Mouse (Mus musculus): ENCODE results near the gene Btnl6.
"Not testable (repeated sequence)": the region's sequence is repeated elsewhere in the genome, so short reads cannot be mapped to it uniquely, and the experiment has no call there.

Btnl6 gene

DNA sequence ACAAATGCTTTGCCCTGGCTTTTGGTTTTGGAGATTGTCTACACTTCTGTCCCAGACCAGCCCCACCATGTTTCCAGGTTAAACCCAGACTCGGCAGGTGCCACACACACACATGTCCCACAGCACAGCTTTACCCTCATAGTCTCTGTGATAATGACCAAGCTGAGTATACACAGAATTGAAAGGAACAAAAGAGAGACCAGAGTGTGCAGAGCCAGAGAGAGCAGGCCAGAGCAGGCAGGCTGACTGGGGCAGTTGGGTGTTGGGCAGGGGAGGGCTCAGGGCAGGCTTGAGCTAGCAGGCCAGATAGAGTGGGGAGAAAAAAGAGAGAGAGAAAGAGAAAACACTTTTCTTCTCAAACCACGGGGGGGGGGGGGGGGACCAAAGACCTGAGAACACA is 20.6 kb downstream of the Btnl6 start:
- DNase-seq: no peak

DNA sequence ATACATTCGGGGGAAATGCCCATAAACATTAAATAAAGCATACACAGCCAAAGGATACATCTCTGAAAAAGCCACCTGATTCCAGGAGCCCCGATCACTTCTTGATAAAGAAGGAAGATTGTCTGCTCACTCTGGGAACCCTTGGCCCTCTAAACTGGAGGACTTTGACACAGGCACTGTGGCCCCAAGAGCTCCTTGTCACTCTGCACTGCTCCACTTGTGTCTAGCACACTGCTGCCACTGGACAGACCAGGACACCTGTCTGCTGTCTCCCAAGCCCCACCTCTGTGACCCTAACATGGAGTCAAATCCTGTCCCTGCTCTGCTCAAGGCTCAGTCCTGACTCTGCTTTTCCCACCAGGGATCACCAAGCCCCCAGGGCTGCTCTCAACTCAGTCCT is 22.0 kb downstream of the Btnl6 start:
- not testable (repeated sequence) for DNase-seq

DNA sequence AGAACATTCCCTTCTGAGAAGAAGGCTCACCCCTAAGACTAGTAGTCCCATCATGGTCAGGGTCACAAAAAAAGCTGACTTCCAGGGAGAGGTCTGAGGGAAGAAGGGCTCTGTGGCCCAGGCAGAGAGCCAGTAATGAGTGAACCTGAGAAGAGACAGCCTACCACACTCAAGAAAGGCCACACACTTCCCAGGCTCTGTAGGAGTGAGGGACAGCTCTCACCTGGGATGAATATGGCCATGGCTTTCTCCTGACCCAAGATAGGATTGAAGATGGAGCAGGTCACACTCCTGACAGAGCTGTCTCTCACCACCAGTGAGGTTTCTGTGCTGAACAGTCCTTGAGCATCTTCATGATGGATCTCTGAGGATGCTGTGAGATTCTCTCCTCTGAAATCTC is 24.4 kb downstream of the Btnl6 start:
- DNase-seq: no peak

- DNase-seq: not testable (repeated sequence)
Measured at GRCm38 (mm10) chr17:34477238-34478013, 39.7 kb downstream of the Btnl6 start, which contains the start of gene Btnl4. Gene Btnl4 (minus strand): TSS chr17:34477318.

DNA sequence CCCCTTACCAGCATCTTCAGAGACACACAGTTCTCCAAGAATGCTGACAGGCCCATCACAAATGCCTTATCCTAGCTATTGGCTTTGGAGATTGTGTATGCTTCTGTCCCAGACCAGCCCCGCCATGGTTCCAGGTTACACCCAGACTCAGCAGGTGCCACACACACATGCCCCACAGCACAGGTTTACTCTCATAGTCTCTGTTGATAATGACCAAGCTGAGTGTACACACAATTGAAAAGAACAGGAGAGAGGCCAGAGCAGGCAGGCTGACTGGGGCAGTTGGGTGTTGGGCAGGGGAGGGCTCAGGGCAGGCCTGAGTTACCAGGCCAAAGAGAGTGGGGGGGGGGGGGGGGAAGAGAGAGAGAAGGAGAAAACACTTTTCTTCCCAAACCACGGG is 40.7 kb downstream of the Btnl6 start:
- DNase-seq: no peak

GRCm38 (mm10) chr17:34475060-34475459 is 42.1 kb downstream of the Btnl6 start:
- no peak for DNase-seq

GRCm38 (mm10) chr17:34470491-34470890 is 46.7 kb downstream of the Btnl6 start:
- no peak for DNase-seq

- DNase-seq: not testable (repeated sequence)
Measured at GRCm38 (mm10) chr17:34465906-34466305, 51.2 kb downstream of the Btnl6 start.

- no peak for DNase-seq
Measured at GRCm38 (mm10) chr17:34459255-34459654, 57.9 kb downstream of the Btnl6 start.

Data from lung, postnatal 14 days (tissue).